Mouse (Mus musculus) embryonic facial prominence, embryonic 12.5 days (tissue): ENCODE measurements at regions not wholly inside any gene's neighbourhood (a gene's known extent, or its start where the extent isn't known, plus 50 kb on each side); places are given as distances from the start of the nearest gene placed in this dataset.
"Not testable (repeated sequence)": the region's sequence is repeated elsewhere in the genome, so short reads cannot be mapped to it uniquely, and the experiment has no call there.

Source experiments
- ATAC-seq: fragments of 200-750 bp; cut with Nextera tagmentation; 2 replicates; pipeline ENCODE4 v1.8.0; 2017; ENCODE audit not compliant: insufficient number of reproducible peaks, insufficient read depth, low FRiP score, low TSS enrichment
- H3K27ac ChIP-seq: fragments of 300-500 bp; sonication (generic); 2 replicates; pipeline ENCODE4 v1.5.1; 2016; ENCODE audit warnings: mild to moderate bottlenecking
- H3K27me3 ChIP-seq: fragments of 300-500 bp; sonication (generic); 2 replicates; pipeline ENCODE4 v1.6.1; 2016; ENCODE audit warnings: mild to moderate bottlenecking, moderate library complexity
- H3K36me3 ChIP-seq: fragments of 300-500 bp; sonication (generic); 2 replicates; pipeline ENCODE4 v1.6.1; 2016; ENCODE audit warnings: mild to moderate bottlenecking
- H3K4me1 ChIP-seq: fragments of 300-500 bp; sonication (generic); 2 replicates; pipeline ENCODE4 v1.6.1; 2016
- H3K4me2 ChIP-seq: fragments of 300-500 bp; sonication (generic); replicated peaks from 2 replicates; pipeline ENCODE4 v1.6.1; 2016; ENCODE audit warnings: mild to moderate bottlenecking, moderate library complexity
- H3K4me3 ChIP-seq: fragments of 300-500 bp; sonication (generic); 2 replicates; pipeline ENCODE4 v1.5.1; 2016; ENCODE audit warnings: mild to moderate bottlenecking
- H3K9ac ChIP-seq: fragments of 300-500 bp; sonication (generic); 2 replicates; pipeline ENCODE4 v1.6.1; 2016; ENCODE audit warnings: mild to moderate bottlenecking, moderate library complexity
- H3K9me3 ChIP-seq: fragments of 300-500 bp; sonication (generic); 2 replicates; pipeline ENCODE4 v1.6.1; 2016; ENCODE audit warnings: mild to moderate bottlenecking, moderate library complexity
- WGBS: fragments of 180-500 bp; shearing (Covaris S2); methylation state at CpG from one replicate; pipeline ENCODE4 v1.1.7; 2016; 5-methylcytosine and 5-hydroxymethylcytosine counted together

DNA sequence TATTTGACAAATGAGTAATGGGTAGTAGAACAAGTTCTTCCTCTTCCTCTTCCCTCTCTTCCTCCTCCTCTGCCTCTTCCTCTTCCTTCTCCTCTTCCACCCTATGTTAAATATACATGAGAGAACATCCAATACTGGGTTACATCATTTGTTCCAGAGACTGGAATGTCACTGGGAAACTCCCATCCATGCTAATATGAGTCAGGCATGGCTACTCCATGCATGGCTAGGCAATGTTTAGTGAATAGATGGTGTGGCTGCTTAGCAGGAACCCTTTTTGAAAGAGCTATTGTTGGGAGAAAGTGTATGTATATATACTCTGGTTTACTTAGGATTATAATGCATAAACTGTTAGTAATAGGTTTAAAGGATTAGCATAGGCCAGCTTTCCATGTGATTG is 554.3 kb upstream of the Sox11 start:
- not testable (repeated sequence) for H3K4me2 ChIP-seq, H3K4me3 ChIP-seq, H3K36me3 ChIP-seq, ATAC-seq, H3K4me1 ChIP-seq, H3K27me3 ChIP-seq, H3K9me3 ChIP-seq, H3K9ac ChIP-seq, H3K27ac ChIP-seq

GRCm38 (mm10) chr12:27881720-27882119 is 539.3 kb upstream of the Sox11 start:
- no peak overlapping the region for H3K4me2 ChIP-seq
- 63% methylated on average over 4 of the region's 4 CpGs for WGBS
- H3K27me3 ChIP-seq = no peaks in the 10 kb centered on the region
- no peak for ATAC-seq
- H3K9me3 ChIP-seq = no peaks in the 10 kb centered on the region
- H3K27ac ChIP-seq = no peak overlapping the region
- no peak overlapping the region for H3K9ac ChIP-seq
- H3K36me3 ChIP-seq = no peaks in the 10 kb centered on the region
- no peaks in the 10 kb centered on the region for H3K4me1 ChIP-seq
- H3K4me3 ChIP-seq = no peak overlapping the region

- H3K9ac ChIP-seq = no peak overlapping the region
- no peaks in the 10 kb centered on the region for H3K27me3 ChIP-seq
- H3K4me1 ChIP-seq = no peaks in the 10 kb centered on the region
- ATAC-seq = no peak
- no peaks in the 10 kb centered on the region for H3K9me3 ChIP-seq
- no peak overlapping the region for H3K4me3 ChIP-seq
- WGBS = 55% methylated on average over 1 of the region's 1 CpGs
- no peaks in the 10 kb centered on the region for H3K36me3 ChIP-seq
- H3K27ac ChIP-seq = no peak overlapping the region
- no peak overlapping the region for H3K4me2 ChIP-seq
These were observed 524.0 kb upstream of the Sox11 start for GRCm38 (mm10) chr12:27866421-27866820.

DNA sequence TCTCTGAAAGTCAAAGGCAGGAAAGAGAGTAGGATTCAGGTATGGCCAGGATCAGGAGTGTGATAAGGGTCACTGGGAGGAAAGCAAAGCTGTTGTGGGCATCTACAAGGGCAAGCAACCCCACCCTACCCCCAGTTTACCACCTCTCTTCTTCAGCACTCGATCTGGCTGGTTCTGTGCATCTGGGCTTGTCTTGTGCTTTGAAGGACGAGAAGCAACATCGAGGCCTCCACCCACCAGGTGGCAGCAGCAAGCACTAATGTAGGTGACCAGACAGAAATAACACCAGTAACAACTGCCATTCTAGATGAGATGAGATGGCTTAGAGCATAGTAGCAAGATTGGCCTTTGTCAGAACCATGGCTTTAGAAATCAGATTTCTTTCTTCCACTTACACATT is 507.2 kb upstream of the Sox11 start:
- H3K4me3 ChIP-seq = no peak overlapping the region
- H3K9ac ChIP-seq = no peak overlapping the region
- H3K4me1 ChIP-seq = no peaks in the 10 kb centered on the region
- WGBS = 86% methylated on average over 3 of the region's 3 CpGs
- no peaks in the 10 kb centered on the region for H3K9me3 ChIP-seq
- no peaks in the 10 kb centered on the region for H3K36me3 ChIP-seq
- no peak overlapping the region for H3K27ac ChIP-seq
- ATAC-seq = no peak
- no peak overlapping the region for H3K4me2 ChIP-seq
- H3K27me3 ChIP-seq = no peaks in the 10 kb centered on the region

- no peak overlapping the region for H3K9ac ChIP-seq
- no peaks in the 10 kb centered on the region for H3K27me3 ChIP-seq
- 72% methylated on average over 3 of the region's 3 CpGs for WGBS
- H3K9me3 ChIP-seq = no peaks in the 10 kb centered on the region
- H3K4me3 ChIP-seq = no peak overlapping the region
- H3K4me2 ChIP-seq = no peak overlapping the region
- no peak for ATAC-seq
- no peaks in the 10 kb centered on the region for H3K36me3 ChIP-seq
- H3K4me1 ChIP-seq = no peaks in the 10 kb centered on the region
- H3K27ac ChIP-seq = no peak overlapping the region
These were observed 506.7 kb upstream of the Sox11 start for GRCm38 (mm10) chr12:27849099-27849498.

- Histone ChIP-seq H3K4me2 (no peak overlapping the region), H3K4me1 (no peaks in the 10 kb centered on the region), H3K36me3 (no peaks in the 10 kb centered on the region), H3K9me3 (no peaks in the 10 kb centered on the region), H3K9ac (no peak overlapping the region), H3K4me3 (no peak overlapping the region), H3K27me3 (no peaks in the 10 kb centered on the region), H3K27ac (no peak overlapping the region)
- ATAC-seq = no peak
- WGBS = 45% methylated on average over 5 of the region's 5 CpGs
These were observed 505.8 kb upstream of the Sox11 start for GRCm38 (mm10) chr12:27848141-27848540.

- Histone ChIP-seq H3K9me3 (no peaks in the 10 kb centered on the region), H3K4me2 (no peak overlapping the region), H3K9ac (no peak overlapping the region), H3K4me3 (no peak overlapping the region), H3K27me3 (no peaks in the 10 kb centered on the region), H3K36me3 (no peaks in the 10 kb centered on the region), H3K27ac (no peak overlapping the region), H3K4me1 (no peaks in the 10 kb centered on the region)
- no peak for ATAC-seq
- WGBS = 59% methylated on average over 10 of the region's 10 CpGs
These were observed 505.0 kb upstream of the Sox11 start for GRCm38 (mm10) chr12:27847397-27847796.

GRCm38 (mm10) chr12:27844958-27845357 is 502.6 kb upstream of the Sox11 start:
- Histone ChIP-seq H3K27me3 (no peaks in the 10 kb centered on the region), H3K4me3 (no peak overlapping the region), H3K36me3 (no peaks in the 10 kb centered on the region), H3K27ac (no peak overlapping the region), H3K4me2 (no peak overlapping the region), H3K9me3 (no peaks in the 10 kb centered on the region), H3K9ac (no peak overlapping the region), H3K4me1 (no peaks in the 10 kb centered on the region)
- no peak for ATAC-seq

GRCm38 (mm10) chr12:27838955-27839354 is 496.6 kb upstream of the Sox11 start:
- Histone ChIP-seq H3K9me3 (no peaks in the 10 kb centered on the region), H3K4me1 (0 out of 2 replicates have a peak, but pooled peaks cover 6% of the 10 kb centered on the region), H3K9ac (no peak overlapping the region), H3K27me3 (no peaks in the 10 kb centered on the region), H3K4me2 (no peak overlapping the region), H3K36me3 (no peaks in the 10 kb centered on the region), H3K27ac (no peak overlapping the region), H3K4me3 (no peak overlapping the region)
- ATAC-seq = no peak

GRCm38 (mm10) chr12:27838384-27838783 is 496.0 kb upstream of the Sox11 start:
- Histone ChIP-seq H3K27me3 (no peaks in the 10 kb centered on the region), H3K9me3 (no peaks in the 10 kb centered on the region)
- ATAC-seq = no peak

GRCm38 (mm10) chr12:27826208-27826607 is 483.8 kb upstream of the Sox11 start:
- no peak overlapping the region for H3K9ac ChIP-seq
- H3K4me1 ChIP-seq = no peaks in the 10 kb centered on the region
- no peak overlapping the region for H3K4me2 ChIP-seq
- no peak overlapping the region for H3K27ac ChIP-seq
- H3K36me3 ChIP-seq = no peaks in the 10 kb centered on the region
- H3K27me3 ChIP-seq = no peaks in the 10 kb centered on the region
- ATAC-seq = no peak
- 85% methylated on average over 5 of the region's 5 CpGs for WGBS
- no peaks in the 10 kb centered on the region for H3K9me3 ChIP-seq
- H3K4me3 ChIP-seq = no peak overlapping the region

More at GRCm38 (mm10) chr12:27838384-27838783, 496.0 kb upstream of the Sox11 start:
- Histone ChIP-seq H3K36me3 (no peaks in the 10 kb centered on the region), H3K4me1 (0 out of 2 replicates have a peak, but pooled peaks cover 6% of the 10 kb centered on the region), H3K9ac (no peak overlapping the region), H3K4me3 (no peak overlapping the region), H3K27ac (no peak overlapping the region), H3K4me2 (no peak overlapping the region)
- WGBS = 79% methylated on average over 6 of the region's 6 CpGs

DNA sequence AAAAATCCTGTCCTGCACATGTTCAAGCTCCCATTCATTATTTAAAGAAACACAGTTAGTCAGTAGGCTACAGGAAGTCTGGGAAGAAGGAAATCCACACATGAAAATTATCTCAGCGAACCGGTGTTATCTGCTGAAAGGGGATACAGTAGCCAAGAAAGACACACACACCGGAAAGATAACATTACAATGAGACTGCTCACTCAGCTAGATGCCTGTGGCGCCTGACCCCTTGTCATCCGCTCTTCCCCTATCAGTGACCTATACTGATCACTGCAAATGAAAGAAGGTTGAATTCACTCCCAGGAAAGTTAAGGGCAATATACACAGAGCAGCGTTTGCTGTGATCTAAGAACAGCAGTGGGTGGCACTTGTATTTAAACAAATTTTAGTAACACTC is 481.0 kb upstream of the Sox11 start:
- WGBS = 71% methylated on average over 6 of the region's 6 CpGs
- H3K36me3 ChIP-seq = no peaks in the 10 kb centered on the region
- H3K27me3 ChIP-seq = no peaks in the 10 kb centered on the region
- H3K4me3 ChIP-seq = no peak overlapping the region
- no peak overlapping the region for H3K4me2 ChIP-seq
- H3K9me3 ChIP-seq = no peaks in the 10 kb centered on the region
- no peaks in the 10 kb centered on the region; the same call in 1 of the 2 replicates for H3K4me1 ChIP-seq
- no peak overlapping the region for H3K9ac ChIP-seq
- H3K27ac ChIP-seq = no peak overlapping the region
- no peak for ATAC-seq

- 66% methylated on average over 4 of the region's 4 CpGs for WGBS
These were observed 454.3 kb upstream of the Sox11 start for GRCm38 (mm10) chr12:27796642-27797041.

More at GRCm38 (mm10) chr12:27796642-27797041, 454.3 kb upstream of the Sox11 start:
- Histone ChIP-seq H3K9ac (no peak overlapping the region), H3K4me2 (no peak overlapping the region), H3K9me3 (no peaks in the 10 kb centered on the region), H3K4me1 (no peaks in the 10 kb centered on the region), H3K27ac (no peak overlapping the region), H3K27me3 (no peaks in the 10 kb centered on the region), H3K4me3 (no peak overlapping the region), H3K36me3 (no peaks in the 10 kb centered on the region)
- ATAC-seq = no peak
